Mouse (Mus musculus) cortical plate, adult 2 months (tissue): ENCODE results near the gene Asb15.

Source experiments
- CTCF ChIP-seq: fragments of 200-500 bp; IDR thresholded peaks from 2 replicates; pipeline ENCODE4 v1.5.1; 2011; ENCODE audit warnings: mild to moderate bottlenecking, control low read depth, low read length; ENCODE audit not compliant: insufficient read depth; ENCODE audit errors: extremely low read depth
- POLR2A ChIP-seq: fragments of 200-500 bp; IDR thresholded peaks from 2 replicates; pipeline ENCODE4 v1.6.1; 2011; ENCODE audit warnings: mild to moderate bottlenecking, low read length, control low read depth; ENCODE audit not compliant: insufficient read depth; ENCODE audit errors: extremely low read depth

DNA sequence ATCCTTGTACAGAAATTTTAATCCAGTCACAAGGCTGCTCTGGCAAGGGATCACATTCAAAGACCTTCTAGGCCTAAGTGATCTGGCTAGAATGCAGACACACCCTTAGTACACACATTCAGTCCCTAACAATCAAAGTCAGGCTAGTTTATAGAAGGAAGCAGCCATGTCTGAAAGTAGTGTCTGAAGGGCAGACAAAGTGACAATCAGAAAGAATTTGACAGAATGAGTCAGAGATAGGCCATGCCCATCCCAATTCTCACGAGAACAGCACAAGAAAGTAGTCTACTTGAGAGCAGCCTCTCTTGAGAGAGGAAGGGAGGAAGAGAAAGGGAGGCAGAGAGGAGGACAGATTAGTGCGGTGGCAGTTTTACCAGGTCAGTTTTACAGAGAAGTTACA lies 94.2 kb downstream of the Asb15 start:
- TF ChIP-seq CTCF (no peak), POLR2A (no peak)
